Mouse (Mus musculus) right cerebral cortex, postnatal 14 days (tissue): ENCODE data around the gene Degs2.
"Not testable (repeated sequence)": the region's sequence is repeated elsewhere in the genome, so short reads cannot be mapped to it uniquely, and the experiment has no call there.

Source experiments
- DNase-seq: peaks from one replicate; pipeline ENCODE4 v3.0.0; 2022

The Degs2 gene

DNA sequence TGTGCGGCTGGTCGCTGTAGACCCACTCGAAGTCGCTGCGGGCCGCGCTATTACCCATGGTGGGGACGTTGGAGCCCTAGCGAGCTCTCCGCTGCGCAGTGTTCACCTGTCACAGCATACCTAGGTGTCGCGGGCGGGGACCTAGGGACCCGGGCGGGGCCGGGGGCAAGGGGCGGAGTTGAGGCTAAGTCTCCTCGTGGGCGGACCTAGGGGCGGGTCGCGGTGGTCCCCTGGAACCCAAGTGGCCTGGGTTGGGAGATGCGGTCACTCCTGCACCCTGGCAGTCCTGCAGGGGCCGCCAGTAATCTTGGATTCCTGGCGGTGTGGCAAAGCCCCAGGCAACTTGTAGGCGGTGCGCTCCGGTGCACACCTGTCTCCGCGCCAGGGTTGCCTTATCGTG is at the start of gene Degs2:
Degs2 (minus strand) TSS at position 131 of the 400 bp plus-strand sequence.
- DNase-seq = no peak

DNA sequence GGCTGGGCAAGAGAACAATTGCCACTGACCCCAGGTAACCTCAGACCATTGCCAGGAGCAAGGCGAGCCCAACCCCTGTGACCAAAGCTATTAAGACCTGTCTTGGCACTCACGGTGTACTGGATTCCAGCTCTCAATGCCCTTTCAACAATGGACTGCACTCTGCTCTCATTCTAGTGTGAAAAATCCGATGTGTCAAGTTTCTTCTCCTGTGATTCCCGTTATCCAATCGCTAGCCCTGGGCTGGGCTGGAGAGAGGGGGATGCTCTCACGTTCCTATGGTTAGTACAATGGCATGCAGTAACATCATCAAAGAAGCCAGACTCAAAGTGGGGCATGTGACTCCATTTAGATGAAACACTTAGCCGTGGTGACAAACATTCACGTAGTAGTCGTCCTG is 49.7 kb upstream of the Degs2 start:
- no peak for DNase-seq

DNA sequence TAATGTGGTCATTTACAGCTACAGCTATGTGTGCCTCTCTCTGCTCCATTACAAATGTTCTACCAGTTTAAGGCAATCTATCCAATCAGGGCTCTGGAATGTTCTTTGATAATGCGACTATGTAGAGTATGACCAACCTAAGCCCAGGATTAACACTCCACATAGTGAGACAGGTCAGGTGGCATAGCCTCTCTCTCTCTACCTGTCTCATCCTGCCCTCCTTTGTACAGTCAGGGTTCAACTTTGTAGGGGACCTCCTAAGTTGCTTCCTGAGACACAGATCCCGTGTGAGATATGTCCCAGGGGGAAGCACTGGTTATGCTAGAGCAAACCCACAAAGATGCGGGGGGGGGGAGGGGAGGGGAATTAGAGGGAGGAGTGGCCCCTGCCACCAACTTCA is 48.1 kb upstream of the Degs2 start:
- DNase-seq = no peak

DNA sequence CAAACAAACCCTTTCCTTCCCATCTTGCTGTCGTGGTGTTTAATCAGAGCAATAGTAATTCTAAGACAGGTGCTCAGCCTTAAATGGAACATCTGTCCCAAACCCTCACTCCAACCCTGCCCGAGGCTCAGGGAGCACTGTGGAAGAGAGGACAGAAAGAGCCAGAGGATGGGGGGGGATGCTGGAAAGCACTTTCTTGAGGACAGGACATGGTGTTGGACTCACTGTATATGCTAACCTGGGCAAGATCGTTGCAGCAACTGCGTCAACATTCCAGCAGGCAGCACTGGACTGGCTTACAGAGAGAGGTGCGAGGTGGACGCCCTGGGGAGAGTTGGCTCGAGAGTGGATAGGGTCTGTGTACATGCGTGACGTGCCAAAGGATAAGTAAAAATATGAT is 47.3 kb upstream of the Degs2 start:
- no peak for DNase-seq

DNA sequence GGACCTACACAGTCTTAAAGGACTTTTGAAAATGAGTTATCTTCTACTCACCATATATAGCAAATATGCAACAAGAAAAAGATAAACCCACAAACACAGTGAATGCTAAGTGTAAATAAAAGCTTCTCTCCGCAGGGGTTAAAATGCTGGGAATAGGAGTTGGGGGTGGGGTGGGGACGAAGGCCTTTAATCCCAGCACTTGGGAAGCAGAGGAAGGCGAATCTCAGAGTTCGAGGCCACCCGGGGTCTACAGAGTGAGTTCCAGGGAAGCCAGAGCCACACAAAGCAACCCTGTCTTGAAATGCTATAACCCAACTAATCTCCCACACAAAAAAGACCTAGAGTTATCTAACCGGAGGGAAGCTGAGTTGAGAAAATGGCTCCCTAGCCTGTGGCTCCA is 46.9 kb upstream of the Degs2 start:
- DNase-seq = no peak

DNA sequence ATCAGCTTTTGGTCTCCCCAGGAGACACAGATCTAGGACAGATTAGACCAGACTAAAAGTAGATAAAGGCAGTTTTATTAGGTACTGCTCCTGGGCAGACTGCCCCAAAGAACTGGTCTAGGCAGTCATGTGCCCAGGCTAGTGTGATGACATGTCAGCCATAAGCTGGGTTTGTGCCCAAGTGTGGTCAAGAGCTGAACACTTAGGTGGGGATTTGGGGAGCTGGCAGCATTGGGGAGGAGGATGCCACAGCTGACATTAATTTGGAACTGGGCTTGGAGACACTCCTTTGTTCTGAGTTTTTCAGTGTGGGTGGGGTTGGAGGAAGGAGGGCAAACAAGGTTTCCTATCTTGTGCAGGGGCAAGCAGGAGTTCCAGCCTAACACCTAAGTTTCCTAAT is 43.9 kb upstream of the Degs2 start:
- no peak for DNase-seq

DNA sequence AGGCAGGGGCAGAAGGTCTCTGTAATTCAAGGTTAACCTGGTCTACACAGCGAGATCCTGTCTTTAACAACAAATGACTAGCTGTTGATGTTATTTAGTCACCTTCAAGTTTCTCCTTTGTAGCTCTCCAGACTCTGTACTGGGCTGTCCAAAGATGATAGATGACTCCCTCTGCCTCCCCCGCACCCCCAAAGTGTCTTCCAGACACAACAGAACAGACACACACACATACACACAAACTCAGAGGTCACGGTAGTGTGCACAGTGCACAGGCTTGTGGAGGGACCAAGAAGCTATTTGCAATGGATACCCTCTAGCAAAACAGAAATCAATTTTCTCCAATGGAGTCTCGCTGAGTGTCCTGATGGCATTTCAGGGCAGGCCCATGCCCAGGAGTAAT is 40.1 kb upstream of the Degs2 start:
- no peak for DNase-seq

DNA sequence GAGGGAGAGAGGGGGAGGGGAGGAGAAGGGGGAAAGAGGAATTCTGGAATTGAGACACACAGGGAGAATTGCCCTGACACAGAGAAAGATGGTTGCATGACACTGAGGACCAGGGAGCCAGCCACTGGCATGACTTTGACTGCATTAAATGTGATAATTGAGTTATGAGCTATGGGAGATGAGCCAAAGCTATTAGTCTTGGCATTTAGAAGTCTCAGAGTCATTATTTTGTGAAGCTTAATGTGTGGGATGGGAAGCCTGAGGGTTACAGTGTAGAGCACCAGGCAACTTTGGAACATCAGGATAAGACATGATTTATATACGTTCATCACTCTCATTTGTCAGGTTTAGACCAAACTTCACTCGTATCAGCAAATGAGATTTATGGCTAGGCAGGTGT is 39.4 kb upstream of the Degs2 start:
- no peak for DNase-seq

DNA sequence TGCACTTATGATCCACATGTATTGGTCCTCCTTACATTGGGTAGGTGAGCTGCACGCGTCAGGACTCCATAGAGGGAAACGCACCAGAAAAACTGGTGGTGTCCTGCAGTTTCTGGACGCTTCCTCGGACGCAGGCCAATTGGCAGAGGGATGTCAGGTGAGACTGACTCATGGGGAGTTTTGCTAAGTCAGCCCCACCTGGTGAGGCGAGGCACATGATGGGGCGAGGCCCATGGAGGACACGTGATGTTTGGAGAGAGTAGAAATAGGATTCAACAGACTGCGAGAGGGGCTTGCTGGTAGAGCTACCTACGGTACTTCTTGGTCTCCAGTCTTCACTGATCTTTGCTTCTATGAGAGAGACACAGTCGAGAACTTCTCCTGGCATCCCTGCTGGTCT is 36.6 kb upstream of the Degs2 start:
- DNase-seq = no peak

DNA sequence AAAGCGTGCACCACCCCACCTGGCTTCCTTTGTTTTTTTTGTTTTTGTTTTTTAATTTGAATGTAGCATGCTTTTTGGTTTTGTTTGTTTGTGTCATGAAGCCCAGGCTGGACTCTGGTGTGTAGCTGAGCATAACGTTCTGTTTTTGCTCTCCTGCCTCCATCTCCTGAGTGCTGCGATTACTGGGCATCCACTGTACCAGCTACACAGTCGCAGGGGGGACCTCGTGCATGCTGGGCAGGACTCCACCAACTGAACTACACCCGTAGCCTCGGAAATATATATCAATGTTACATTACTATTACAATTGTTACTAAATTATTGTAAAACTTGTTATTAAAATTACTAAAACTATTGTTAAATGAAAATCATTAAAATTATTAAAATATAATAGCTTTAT is 35.7 kb upstream of the Degs2 start:
- no peak for DNase-seq

DNA sequence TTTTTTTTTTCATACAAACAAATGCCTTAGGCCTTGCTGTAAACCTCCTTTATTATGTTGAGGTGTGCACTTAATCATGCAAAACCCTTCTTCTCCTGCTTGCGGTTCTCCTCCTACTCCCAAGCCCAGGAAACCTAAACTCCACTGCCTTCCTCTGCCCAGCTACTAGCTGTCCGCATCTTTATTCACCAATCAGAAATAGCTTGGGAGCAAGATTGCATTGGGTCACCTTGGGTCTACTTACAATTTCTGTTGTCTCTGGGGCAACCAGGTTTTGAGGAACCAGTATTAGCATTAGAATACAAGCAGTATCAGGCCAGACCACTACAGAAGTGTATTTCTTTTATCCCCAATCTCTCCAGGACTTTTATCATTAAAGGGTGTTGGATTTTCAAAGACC is 32.3 kb upstream of the Degs2 start:
- no peak for DNase-seq

DNA sequence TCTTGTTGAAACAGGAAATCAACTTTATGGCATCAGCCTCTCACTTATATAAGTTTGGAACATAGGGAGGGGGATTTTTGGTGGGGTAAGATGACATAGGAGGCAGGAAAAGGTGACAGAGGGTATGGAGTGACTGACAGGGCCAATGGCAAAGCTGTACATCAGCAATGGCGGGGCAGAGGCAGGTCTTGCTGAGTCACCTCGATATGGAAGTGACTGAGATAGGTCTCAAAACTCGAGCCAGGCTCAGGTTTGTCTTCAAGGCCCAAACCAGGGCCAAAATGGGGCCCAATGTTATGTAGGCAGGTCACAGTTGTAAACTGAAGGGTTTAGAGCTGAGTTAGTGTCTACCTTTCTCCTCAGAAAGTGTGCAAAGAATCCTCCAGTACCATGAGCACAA is 21.7 kb upstream of the Degs2 start:
- no peak for DNase-seq

DNA sequence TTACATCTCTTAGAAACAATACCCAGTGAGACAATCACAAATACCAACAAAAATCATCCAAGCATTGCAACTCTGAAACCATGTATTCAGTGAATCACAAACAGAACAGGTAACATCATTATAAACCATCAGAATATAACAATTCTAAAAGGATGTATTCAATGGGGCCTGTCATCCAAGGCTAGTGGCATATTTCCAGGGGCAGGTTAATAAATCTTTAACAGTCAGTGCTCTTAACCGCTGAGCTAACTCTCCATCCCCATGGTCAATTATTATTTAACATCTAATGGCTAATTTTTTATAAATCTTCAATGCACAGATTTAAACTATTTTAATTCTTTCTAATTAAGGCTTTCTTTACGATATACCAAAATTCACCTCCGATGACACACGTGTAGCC is 20.3 kb upstream of the Degs2 start:
- no peak for DNase-seq

DNA sequence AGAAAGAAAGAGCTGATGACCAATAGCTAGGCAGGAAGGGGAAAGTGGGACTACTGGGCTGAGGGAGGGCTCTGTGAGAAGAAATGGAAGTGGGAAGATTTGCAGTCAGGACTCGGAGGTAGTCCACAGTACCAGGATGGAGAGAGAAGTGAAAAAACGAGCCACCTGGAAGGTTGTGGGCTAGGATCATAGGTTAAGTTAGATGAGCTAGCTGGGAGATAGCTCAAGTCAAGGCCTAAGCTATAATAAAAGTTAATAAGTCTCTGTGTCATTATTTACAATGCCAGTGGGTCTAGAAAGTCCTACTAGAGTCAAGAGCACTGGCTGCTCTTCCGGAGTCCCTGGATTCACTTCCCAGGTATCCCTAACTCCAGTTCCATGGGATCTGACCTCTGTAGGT is 16.4 kb upstream of the Degs2 start:
- DNase-seq = no peak

DNA sequence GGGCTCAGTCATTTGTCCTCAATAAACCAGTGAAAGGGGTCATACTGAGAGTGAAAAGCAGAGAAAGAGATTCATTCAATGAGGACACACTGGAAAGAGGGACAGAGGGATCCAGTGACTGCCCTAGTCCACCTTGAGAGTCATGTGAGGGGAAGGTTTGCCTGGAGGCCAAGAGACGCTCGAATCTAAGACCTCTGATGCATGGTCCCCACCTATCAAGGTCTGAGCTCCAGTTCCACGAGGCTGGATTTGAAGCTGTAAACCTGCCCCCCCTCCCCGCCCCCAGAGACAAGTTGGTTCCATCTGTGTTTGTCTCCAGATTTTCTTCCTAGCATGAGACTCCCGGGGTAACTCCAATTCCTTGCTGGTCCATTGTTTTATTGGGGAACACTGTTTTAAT is 13.7 kb upstream of the Degs2 start:
- DNase-seq = no peak

DNA sequence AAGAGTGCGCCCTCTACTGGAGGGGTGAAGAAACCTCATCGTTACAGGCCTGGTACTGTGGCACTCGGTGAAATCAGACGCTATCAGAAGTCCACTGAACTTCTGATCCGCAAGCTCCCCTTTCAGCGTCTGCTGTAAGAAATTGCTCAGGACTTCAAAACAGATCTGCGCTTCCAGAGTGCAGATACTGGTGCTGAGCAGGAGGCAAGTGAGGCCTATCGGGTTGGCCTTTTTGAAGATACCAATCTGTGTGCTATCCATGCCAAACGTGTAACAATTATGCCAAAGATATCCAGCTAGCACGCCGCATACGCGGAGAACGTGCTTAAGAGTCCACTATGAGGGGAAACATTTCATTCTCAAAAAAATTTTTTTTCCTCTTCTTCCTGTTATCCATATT is 11.9 kb upstream of the Degs2 start:
- not testable (repeated sequence) for DNase-seq

DNA sequence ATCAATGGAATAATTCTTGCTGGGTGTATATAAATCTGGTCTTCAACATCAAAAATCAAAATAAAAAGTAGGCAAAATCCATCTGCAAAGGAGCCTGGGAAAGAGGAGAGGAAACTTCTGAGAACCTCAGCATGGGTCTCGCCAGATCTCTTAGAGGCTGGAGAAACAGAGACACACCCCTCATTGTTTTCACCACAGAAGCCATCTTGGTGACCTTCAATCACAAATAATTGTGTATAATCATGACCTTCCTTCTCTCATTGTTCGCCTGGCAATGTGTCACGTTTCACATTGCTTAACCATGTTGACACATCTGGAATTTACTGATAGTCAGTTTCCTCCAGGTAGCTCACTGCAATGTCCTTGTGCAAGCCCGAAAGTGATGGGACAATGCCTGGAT is 10.4 kb upstream of the Degs2 start:
- DNase-seq = no peak

DNA sequence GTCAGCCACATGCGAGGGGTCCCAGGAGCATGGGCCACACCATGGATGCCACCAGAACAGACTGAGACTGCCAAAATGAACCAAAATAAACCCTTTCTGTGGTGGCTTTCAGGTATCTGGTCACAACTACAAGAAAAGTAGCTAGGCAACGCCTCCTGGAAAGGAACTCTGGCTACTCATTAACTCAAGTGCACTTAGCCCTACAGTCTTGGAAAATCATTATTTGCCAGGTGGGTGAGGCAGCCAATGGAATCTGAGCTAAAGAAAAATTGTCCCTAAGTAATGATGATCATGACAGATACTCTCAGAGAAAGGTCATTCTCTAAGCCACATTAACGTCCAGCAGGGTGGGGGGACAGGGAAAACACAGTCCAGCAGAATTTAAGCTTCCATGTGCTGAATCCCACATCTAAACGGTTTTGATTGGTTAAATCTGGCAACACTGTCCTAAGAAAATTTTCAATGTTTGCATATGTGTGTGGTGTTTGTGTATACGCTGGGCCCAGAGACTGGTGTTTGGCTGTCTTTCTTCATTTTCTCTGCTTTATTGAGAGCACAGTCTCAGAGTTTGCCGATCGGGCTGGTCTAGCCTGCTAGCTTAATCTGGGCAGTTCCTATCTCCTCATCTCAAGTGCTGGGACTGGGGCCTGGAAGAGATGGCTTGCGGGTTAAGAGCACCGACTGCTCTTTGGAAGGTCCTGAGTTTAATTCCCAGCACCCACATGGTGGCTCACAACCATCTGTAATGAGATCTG is 8.9 kb upstream of the Degs2 start:
- DNase-seq = no peak

DNA sequence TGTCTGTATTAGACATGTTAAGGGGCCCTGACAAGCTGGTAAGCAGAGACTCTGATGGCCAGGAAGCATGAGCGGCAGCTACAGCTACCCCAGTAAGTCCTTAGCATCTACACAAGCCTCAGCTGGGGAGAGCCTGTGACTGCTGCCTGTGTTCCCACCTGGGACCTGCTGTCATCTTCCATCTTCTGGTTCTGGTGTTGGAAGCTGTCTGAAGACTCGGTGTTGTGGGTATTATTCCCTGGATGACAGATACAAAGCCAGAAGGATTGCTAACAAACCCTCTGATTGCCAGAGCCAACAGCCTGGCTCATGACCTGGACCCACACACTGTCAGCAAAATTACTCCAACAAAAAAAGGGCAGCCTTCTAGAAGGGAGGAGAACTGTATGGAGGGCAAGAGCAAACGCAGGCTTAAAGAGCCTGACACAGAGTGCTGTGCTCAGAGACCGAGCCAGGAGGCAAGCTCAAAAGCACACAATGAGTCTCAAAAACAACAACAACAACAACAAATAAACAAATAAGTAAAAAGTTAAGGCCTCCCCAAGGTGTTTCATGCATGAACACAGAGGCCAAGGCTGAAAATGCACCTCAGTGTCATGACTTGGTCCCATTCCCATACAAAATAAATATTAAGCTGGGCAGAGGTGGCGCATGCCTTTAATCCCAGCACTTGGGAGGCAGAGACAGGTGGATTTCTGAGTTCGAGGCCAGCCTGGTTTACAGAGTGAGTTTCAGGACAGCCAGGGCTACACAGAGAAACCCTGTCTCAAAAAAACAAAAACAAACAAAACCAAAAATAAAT is 8.1 kb upstream of the Degs2 start:
- DNase-seq = no peak

DNA sequence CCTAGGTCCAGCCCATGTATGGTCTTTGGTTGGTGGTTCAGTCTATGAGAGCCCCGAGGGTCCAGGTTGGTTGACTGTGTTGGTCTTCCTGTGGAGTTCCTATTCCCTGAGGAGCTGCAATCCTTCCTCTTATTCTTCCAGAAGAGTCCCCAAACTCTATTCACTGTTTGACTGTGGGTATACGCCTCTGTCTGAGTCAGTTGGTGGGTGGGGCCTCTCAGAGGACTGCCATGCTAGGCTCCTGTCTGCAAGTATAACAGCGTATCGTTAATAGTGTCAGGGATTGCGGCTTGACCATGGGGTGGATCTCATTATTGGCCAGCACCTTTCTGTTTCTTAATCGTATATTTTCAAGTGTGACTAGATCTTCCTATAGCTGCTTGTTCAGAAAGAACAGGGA is 7.3 kb upstream of the Degs2 start:
- DNase-seq = no peak

DNA sequence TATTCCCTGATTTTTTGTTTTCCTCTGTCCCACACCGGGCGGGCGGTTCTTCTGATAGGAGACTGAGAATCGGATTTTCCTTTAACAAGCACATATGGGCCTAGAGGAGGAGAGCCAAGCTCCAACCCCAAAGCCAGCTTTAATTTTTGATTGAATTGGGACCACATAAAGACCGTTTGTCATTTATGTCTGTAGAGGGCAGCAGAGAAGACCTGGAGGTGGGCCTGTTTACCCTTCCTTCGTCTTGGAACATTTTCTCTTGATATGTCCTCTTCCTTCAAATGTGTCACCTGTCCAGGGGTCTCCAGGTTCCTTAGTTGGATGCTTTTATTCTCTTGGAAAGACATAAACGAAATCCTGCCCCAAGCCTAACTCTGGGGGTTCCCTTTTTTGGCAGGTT is 4.0 kb upstream of the Degs2 start:
- no peak for DNase-seq

DNA sequence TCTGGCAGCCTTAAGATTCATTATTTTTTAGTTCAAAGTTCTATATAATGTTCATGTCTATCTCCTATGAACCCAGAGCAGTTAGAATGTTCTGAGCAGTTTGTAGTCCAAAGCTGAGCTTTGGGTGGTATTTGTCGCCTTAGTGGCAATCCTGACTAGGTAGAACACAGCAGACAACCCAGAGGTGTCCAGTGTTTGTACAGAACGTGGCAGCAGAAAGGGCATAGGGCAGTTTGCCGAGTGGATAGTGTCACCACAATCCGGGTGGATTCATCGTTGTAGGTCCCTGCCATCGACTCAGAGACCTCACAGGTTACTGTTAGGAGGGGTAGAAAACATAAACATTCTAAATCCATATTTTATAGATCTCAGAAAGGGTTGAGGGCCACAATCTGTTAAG is 3.4 kb upstream of the Degs2 start:
- DNase-seq = no peak

DNA sequence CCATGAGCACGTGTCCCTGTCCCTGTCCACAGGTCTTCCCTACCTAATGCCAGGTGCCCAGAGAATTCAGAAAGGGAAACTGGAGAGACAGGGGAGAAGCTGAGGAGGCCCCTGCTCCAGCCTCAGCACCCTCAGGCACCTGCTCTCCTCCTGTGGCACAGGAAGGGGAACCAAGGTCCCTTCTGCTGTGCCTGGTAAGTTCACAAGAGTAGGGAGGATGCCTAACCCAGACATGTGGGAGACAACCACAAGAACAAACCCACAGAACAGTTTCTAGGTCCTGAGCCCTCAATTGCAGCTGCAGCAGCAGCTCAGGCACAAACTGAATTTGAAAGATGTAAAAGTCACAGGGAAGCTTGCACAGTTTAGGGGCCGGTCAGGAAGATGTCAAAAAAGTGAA is 894 bp downstream of the Degs2 start:
- no peak for DNase-seq

DNA sequence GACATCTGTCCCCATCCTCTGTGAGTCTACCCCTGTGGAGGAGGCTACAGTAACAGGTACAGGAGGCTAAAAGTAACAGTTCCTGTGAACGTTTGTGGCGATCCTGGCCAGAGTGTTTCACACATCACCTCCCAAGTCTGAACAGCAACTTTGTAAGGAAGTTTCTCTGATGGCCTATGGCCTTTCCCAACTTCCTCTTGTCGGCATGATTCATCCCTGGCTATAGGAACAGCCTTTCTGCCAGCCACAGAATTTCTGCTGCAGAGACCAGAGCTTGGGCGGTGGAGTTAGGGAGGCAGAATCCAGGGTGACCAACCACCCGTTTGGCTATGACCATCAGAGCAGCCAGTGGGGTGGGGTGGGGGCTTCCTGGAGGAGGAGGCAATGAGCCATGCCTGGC is 2.1 kb downstream of the Degs2 start:
- no peak for DNase-seq

DNA sequence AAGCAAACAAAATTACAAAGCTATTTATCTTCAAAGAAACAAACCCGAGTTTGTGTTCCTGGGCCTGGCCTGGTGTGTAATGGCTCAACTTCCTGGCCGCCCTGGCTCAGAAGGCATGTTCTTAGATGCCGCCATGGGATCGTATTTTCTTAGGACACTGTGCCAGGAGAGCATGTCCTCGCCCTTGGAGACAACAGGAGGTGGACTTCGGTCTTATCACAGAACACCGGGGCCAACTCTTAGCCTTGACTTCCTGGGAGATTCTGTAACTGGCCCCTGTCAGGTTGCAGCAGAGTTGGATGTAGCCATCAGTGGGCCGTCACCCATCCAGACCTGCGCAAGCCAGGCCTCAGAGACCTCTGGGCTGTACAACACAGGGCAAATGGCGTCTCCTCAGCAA is 2.5 kb downstream of the Degs2 start:
- DNase-seq = no peak
